Mouse (Mus musculus) testis, postnatal 14 days (tissue): ENCODE results near the gene Tmtc4.

ENCODE experiments used
- DNase-seq: peaks from one replicate; pipeline ENCODE4 v3.0.0; 2021; ENCODE audit warnings: low spot score

Tmtc4 gene

GRCm38 (mm10) chr14:122871841-122872580 is 111.8 kb downstream of the Tmtc4 start:
- DNase-seq = no peak

GRCm38 (mm10) chr14:122869831-122870230 is 114.0 kb downstream of the Tmtc4 start:
- no peak for DNase-seq
